Mouse (Mus musculus): ENCODE measurements around the gene Evi2.

DNA sequence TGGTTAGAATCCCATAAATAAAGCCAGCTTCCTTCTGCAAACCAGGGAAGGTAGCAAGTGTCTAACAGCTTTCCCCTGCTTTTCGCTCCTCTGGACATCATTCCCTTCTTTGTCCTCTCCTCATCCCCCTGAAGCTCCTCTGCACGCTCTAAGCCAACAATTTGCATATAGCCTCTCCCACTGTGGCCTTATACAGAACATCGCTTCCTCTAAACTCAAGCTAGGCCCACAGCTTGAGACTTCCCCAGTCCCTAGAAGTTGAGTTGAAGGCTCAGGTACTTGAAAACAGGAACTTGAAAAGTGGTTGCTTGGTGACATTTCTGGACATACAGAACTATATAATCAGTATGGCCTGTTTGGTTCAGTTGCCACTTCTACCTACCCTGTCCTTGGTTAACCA, 43.4 kb upstream of the Evi2 start:
- TF ChIP-seq POLR2A (IDR thresholded peaks at IDR 0.05; ENCODE audit: low read depth, low read length) (no peak), CTCF (IDR thresholded peaks at IDR 0.05; ENCODE audit: borderline replicate concordance, insufficient read depth, low read length) (no peak)

All from embryonic fibroblast, embryonic 13.5 days (primary cell).